Mouse (Mus musculus): Measurements from ENCODE around the gene Megf11.
A peak's percentile ranks its signal among the peaks of the same experiment; 100 is the strongest.

The Megf11 gene

DNA sequence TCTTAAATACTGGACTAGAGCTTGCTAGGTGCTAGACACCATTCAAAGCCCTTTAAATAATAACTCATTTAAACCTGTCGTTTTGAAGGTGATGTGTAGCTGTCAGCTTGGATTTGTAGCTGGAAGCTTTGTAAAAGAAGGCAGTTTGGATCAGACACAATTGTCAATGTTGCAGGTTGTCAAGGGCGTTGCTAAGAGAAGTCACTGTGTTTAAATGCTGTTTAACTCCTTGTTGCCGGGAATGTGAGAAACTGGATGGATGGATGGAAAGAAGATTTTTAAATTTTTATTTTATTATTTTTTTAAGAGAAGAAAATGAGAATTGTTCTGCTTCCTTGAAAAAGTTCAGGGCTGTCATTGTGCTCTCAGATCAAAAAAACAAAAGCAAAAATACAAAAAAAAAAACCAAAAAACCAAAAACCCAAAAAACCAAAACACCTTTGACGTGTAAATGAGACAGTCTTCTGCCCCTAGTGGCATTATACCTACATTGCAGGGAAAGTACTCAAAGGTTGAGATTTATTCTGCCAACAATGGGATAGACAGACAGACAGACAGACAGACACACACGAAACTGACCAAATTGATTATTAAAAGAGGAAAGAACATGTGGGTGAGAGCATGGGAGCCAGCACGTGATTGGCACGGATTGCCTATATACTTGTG is 227.7 kb downstream of the Megf11 start:
- DNase-seq: no peak

DNA sequence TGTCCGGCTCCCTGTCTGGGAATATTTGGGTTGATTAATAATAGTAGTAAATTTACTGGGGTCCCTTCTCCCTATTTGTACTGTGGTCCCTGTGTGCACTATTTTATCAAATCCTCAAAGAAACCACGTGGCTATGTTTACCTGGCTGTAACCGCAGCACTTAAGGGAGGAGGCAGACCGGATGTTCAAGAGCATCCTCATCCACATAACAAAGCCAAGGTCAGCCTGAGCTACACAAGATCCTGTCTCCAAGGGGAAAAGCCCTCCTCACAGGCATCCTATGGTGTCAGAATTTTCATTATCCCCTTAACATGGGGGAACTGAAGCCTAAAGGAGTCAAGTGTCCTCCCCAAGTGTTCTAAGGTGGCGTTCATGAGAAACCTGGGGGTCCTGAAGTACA is 232.0 kb downstream of the Megf11 start:
- DNase-seq: no peak

DNA sequence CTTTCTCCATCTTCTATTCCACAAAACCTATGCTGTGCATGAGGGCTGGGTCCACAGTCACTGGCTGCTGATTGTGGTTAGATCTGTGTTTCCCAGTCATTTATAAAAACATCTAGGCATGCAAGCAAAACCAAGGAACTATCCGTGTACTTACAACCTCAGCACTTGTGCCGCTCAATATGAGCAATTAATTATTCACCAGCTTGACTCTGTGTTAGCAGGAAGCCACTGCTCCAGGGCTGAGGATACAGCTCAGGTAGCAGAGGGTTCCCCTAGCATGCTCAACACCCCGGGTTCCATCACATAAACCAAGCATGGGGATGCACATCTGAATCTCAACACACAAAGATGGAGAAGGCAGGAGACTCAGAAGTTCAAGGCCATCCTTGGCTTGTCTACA is 233.0 kb downstream of the Megf11 start:
- DNase-seq: no peak

DNA sequence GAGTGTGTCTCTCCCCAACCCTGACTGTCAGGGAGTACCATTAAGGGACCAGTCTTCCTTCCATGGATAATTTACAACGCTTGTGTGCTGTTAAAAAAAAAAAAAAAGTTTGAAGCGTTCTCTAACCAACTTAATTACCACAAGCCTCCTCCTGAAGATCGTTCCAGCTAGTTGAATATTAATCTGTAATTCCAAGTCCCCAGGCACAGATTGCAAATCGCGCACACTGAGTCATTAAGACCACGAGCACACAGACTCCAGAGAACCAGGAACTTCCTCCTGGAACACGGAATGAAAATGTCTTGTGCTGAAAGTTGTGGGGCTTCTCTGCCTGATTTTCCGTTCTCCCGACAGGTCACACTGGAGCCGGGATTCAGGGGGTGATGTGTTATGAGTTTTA is 234.0 kb downstream of the Megf11 start:
- no peak for DNase-seq

DNA sequence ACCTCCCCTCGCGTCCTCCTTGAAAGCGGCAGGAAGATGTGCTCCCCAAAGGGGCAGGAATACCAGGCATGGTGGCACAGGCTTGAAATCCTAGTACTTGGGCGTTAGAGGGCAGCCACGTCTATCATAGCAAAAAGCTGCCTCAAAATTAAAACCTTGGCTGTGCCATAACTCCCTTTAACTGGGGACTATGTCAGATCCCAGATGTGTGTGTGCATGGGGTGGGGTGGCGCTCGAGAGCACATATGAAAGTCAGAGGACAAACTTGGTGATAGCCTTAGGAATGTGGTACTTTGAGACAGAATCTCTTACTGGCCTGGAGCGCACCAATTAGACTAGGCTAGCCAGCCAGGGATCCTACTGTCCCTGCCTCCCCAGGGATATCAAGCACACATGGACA is 235.2 kb downstream of the Megf11 start:
- no peak for DNase-seq

DNA sequence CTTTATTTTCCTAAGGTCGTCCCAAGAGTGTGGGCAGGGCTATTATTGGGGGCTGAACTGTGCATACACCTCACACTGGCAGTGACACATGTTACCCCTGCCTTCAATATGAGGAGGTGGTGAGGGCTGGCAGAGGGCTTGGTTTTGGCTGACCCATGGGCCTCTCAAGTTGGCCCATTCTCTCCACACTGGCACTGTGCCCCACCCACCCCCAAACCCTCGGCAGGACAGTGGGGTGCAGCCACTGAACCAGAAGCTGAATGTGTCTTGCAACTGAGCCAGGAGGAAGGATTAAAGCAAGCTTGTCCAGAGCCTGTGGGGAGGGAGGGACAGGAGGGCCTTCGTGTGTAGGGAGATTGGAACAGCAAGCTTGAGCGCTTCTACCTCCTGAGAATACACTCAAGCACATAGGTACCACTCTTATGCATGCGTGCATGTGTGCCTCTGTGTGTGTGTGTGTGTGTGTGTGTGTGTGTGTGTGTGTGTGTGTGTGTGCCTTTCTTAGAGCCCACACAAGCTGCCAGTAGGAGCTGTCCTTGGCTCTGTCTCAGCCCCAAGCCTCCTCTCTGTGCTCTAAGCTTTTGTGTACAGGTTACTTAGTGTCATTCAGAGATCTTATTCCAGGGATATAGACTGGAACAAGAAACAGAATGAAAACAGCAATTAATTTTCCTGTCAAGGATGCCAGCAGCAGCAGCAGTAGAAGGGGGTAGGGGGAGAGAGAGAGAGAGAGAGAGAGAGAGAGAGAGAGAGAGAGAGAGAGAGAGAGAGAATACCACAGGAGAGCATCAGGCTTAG is 236.3 kb downstream of the Megf11 start:
- DNase-seq: no peak

DNA sequence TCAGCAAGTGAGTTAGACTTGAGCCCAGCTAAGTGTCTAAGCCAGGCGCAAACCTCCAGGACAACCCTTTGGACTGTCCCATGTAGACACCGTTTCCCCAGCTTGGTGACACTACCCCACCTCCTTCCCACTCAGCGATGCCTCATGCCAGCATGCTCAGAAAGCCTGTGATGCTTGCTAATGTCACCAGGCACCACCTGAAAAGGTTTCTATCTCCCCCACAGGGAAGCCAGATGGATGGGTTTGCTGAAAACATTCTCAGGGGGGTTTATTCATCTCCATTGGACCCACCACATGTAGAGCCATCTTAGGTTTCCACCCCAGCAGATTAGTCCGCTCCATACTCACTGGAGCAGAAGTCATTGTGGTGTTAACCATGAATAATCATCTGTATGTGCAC is 237.9 kb downstream of the Megf11 start:
- no peak for DNase-seq

DNA sequence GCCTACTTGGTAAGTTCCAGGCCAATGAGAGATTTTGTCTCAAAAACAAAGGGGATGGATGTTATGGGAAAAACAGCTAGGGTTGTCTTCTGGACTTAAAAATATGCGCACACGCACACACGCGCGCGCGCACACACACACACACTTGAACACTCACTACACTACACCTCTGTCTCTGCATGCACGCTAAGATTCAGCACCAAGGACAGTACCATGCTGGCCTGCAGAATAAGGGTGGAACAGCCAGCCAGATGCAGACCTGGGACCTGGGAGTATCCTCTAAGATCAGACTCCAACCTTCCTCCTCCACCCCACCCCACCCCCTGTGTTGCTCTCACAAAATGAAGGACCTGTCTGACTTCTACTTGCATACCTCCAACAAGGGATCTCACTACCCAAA is 239.1 kb downstream of the Megf11 start:
- peak; percentile 4 for DNase-seq

DNA sequence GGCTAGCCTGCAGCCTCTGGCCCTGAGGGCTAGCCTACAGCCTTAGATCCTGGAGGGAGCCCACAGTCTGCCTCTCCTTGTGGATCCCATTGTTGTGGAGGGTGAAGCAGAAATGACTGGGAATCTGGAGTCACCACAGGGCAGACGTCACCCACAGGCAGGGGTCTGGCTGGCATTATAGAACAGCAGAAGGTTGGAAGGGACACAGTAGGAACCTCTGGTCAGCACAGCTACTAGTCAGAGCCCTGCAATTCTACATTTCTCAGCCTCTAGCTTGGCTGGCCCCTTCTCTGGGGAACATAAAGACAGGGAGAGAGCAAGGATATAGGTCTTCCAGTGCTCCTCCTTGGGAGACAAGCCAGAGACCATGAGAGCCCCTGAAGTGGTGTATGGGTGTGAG is 244.4 kb downstream of the Megf11 start:
- DNase-seq: no peak

DNA sequence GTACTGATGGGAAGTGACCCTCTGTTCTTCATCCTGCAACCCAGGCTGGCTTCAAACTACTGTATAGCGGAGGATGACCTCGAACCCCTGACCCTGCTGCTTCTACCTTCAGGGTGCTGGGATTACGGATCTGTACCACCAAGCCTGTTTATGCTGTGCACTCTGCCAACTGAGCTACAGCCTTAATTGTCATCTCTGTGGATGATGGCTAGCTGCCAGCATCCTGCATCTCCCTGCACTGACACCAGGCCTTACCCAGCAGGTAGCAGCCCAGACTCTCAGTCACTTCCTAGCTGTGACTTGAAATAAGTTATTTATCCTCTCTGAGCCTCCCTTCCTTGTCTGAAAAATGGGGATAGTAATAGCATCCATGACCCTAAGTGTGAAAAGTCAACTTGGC is 247.7 kb downstream of the Megf11 start:
- no peak for DNase-seq

DNA sequence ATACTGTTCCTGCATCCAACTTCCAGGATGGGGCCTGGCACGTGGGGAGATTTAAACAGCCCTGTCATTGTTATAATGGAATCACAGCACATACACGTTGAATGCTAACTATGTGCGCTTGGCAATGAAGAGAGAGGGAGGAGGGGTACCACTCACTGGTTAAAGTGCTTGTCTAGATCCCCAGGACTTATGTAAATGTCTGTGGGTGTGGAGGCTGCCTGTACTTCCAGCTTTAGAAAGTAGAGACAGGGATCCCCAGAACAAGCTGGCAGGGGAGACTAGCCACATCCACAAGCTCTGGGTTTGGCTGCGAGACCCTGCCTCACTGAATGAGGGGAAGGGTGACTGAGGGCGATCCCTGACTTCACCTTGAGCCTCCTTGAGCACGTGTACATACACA is 250.7 kb downstream of the Megf11 start:
- DNase-seq: no peak

DNA sequence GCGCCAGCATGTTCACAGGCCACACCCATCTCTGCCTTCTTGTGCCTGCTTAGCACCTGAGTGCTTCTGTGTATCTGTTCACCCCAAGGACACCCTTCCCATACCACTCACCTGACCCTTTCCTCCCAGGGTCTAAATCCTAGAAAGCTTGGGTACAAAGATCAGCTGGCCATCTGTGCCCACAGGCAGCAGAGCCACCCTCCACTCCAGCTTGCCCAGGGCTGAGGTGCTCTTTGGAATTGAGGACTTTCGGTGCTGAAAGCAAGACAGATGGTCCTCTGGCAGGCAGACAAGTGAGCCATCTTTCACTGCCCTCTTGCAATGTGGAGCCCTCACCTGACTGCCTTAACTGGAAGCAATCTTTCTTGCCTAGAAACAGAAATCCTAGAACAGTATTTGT is 251.5 kb downstream of the Megf11 start:
- no peak for DNase-seq

DNA sequence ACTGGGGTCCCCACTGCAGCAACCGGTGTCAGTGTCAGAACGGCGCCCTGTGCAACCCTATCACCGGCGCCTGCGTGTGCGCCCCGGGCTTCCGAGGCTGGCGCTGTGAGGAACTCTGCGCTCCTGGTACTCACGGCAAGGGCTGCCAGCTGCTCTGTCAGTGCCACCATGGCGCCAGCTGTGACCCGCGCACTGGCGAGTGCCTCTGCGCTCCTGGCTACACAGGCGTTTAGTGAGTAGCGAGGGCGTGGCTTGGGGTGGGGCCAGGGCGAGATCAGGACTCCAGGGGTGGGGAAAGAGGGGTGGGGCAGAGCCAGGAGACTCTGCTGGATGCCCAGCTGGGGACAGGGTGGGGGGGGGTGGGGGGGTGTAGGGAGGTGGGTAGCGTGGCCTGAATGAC is 252.8 kb downstream of the Megf11 start:
- no peak for DNase-seq

DNA sequence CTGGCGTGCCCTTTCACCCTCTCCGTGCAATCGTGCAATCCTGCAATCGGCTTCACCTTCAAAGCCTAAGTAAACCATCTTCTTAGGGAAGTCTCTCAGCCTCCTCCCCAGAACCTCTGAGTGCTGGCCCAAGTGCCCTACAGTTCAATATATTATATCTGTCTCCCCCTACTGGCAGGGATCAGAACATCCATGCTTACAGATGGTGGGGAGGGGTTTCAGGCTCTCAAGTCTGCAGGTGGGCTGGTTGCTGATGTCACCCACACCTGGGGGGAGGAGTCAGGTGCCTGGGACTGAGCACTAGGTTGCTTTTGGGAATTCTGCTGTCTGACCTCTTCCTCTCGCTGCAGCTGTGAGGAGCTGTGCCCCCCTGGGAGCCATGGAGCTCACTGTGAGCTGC is 254.2 kb downstream of the Megf11 start:
- peak; percentile 19 for DNase-seq

DNA sequence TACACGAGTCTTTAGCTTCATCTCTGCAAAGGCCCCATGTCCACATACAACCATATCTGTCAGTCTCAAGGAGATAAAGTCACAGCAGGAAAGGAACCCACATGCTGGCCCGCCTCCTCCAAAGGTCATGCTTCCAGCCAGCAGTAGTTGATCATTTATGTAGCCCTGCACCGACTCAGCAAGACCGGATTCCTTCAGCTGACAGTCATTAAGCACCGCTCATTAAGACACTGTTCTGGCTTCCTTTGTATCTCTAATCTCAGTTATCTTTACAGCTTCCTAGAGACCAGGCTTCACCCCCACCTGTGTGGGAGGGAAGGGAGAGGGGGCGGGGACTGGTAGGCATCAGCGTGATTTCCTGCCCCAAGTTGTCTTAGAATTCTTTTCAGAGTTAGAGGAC is 258.7 kb downstream of the Megf11 start:
- DNase-seq: no peak

DNA sequence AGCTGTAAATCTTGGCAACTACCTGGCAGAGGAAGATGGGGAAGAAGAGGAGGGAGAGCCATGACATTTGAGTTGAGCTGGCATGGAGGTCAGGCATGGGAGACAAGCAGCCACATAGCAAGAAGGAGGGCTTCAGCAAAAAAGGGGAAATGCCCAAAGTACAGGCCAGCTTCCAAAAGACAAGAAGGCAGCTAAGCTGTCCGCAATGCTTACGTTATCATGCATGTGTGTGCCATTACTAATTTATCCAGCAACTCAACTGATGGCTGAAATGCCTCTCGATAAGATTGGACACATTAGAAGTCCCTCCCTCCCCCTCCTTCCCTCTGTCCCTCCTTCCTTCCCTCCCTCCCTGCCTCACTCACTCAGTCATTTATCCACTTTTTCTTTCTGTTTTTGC is 260.0 kb downstream of the Megf11 start:
- DNase-seq: no peak

DNA sequence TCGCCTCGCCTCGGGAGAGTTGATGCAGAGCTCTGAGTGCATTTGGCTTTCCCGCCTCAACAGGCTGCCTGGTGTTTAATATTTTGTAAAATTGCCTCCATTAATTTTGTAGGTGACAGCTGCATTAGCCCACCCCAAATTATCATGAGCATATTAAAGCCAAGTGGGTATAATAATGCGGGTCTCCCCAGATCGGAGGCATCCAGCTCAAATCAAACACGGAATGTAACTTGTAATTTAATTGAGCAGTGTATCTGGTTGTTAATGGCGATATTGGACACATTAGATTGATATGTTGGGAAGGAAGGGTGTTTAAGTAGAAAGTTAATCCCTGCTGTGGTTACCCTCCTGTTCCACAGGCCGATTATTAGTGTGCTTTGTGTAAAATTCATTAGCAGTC is 264.0 kb downstream of the Megf11 start:
- DNase-seq: no peak

DNA sequence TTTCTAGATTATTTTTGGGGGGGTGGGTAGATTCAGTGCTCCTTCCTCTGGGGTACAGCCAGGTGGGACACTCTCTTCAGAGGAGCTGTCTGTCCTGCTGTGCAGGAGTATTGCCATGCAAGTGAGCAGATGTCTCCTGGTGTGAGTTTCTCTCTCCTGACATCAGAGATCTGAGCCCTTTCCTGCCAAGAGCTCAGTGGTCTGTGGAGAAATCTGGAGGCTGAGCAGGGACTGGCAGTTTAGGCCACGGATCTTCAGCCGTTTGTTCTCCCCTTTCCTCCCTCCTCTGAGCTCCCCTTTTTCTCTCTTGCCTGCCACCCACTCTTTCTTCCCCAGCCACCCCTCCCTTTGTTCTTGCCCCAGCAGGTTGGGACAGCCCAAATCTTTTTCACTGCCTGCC is 264.5 kb downstream of the Megf11 start:
- no peak for DNase-seq

DNA sequence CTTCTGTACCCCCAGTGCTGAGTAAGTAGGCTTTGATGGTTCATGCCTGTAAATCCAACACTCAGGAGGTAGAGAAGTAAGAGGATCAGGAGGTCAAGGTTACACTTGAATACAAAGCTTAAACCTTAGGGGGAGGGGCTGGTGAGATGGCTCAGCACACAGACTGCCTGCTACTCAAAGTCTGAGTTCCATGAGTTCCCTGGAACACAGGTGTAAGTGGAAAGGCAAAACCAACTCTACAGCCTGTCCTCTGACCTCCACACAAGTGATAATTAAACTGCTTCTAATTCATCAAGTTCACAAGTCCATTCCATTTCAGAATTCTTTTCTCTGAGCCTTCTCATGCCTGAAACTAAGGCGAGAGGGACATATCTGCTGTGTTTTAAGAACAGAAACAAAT is 265.8 kb downstream of the Megf11 start:
- DNase-seq: no peak

DNA sequence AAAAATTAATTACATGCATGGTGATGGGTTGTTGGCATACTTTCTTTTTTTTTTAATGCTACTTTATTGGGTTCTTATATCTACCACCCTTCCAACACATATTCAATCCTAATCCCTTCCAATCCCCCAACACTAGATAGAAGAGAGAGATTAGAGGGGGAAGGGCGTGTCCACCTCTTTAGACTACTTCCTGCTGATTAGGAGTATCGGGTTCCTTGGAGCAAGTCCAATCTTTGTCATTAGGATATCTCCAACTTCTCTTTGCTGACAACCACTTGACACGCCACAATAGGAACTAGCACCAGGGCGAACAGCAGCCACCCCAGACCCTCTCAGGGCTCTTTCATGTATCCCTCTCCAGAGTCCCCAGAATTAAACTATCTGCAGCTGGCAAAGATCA is 266.3 kb downstream of the Megf11 start:
- DNase-seq: no peak

DNA sequence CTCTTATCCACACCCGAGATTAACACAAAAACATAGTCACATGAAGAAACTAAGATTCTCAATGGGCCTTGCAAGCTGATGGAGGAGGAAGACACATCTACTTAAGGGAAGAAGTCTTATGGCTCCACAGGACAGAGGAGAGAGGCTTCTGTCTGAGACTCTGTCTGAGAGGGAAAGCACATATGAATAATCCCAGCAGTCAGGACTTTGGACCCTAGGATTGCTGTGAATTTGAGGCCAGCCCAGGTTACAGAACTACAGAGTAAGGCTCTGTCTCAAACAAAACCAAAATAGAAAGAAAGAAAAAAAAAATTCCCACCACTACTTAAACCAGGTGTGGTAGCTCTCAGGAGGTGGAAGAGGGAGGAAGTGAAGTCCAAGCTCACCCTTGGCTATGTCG is 266.7 kb downstream of the Megf11 start:
- DNase-seq: no peak

DNA sequence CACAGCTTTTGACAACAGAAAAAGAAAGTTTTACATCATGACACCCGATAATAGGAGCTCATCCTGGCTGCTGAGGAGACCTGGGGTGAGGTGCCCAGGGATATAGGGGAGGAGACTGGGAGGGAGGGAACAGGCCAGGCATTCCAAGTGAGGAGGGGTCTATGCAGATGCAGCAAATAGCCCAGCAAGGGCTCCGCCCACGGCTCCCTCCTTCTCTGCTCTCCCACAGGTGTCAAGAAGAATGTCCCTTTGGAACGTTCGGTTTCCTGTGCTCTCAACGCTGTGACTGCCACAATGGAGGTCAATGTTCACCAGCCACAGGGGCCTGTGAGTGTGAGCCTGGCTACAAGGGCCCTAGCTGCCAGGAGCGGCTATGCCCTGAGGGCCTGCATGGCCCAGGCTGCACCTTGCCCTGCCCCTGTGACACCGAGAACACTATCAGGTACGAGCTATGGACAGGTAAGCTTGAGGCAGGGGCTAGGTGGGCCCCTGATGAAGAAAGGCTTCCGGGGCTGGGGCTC is 267.5 kb downstream of the Megf11 start:
- no peak for DNase-seq

DNA sequence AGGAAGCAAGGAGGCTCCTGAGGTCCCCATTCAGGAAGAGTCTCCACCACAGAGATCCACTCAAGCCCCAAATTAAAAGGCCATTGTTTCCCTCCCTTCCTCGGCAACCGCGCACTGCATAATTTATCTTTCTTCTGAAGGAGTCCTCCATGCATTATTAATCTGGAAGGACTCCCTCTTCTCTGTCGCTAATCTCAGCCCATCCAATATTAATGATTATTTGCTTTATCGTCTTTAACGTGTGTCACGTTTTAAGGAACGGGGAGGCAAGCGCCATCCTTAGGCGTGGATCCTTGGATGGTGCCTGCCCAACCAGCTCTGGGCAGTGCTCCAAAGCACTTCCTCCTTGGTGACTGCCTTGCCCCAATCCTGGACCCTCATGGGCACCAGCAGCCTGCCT is 269.3 kb downstream of the Megf11 start:
- DNase-seq: no peak

DNA sequence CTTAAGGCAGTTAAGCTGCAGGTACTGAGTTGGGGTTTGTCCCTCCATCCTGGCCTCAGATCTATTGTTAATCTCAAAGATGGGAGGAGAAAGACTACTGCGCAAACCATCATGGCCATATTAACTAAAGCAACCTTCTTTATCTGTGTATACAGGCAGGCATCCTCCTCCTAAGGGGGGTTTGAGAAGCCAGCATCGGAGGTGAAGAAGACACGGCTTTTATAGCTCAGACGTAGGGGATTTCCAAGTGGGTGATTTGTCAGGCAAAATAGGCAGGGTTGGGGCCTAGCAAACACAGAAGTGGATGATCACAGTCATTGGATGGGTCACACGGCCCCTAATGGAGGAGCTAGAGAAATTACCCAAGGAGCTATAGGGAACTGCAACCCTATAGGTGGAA is 271.2 kb downstream of the Megf11 start:
- DNase-seq: no peak

DNA sequence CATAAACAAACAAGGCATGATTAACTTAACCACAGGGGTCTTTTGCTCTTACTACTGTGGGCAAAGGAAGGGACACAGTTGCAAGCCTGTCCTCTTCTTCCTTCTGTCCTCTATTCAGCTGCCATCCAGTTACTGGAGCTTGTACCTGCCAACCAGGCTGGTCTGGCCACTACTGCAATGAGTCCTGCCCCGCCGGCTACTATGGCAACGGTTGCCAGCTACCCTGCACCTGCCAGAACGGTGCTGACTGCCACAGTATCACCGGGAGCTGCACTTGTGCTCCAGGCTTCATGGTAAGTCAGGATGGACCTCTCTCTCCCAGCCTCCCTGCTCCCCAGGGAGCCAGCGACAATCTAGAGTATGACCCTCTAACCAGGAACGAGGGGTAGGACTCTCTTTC is 274.8 kb downstream of the Megf11 start:
- no peak for DNase-seq

All from thymus, postnatal 25 days (tissue).